Mouse (Mus musculus): Measurements from ENCODE around the gene Sf3b2. TPM values are rescaled to one million over a fixed set of nuclear protein-coding genes. Genes with fewer than 3 reads are reported as not detected.

The Sf3b2 gene
- total RNA-seq (2021), result 100 to 1,000 TPM; 103 to 121 TPM
- 83.1 and 94.5 TPM in 2 replicates for polyA plus RNA-seq (2012; rRNA removed)
- long read RNA-seq, transcript Sf3b2-201 (21 exons, 3,222 nt), result major isoform, 185 of 252 reads
- long read RNA-seq, partial matches to known transcripts, result 40 of 252 reads
- long read RNA-seq, other reads (novel, unspliced or antisense), result 26 of 252 reads

GRCm38 (mm10) chr19:5294972-5295735 is at the start of gene Sf3b2:
Gene Sf3b2 (minus strand): TSS chr19:5295455.
- WGBS, result under 1% methylated on average over 46 of the region's 46 CpGs
- Histone ChIP-seq H3K36me3 (ENCODE audit: control insufficient read depth, insufficient read depth, low read length) (peaks cover 10% of the 10 kb centered on the region), H3K27me3 (ENCODE audit: control insufficient read depth, insufficient read depth, low read length) (no peaks in the 10 kb centered on the region), H3K4me3 (peak within 1 kb of the TSS; percentile 76), H3K79me2 (replicated peaks; ENCODE audit: control insufficient read depth, insufficient read depth, low read length) (0 out of 2 replicates have a peak, but pooled peaks cover 2% of the 10 kb centered on the region), H3K4me1 (ENCODE audit: control insufficient read depth, insufficient read depth, low read length) (peaks cover 5% of the 10 kb centered on the region), H3K9ac (ENCODE audit: low read depth, low read length) (peak within 1 kb of the TSS; percentile 73), H3K27ac (peak within 1 kb of the TSS; percentile 89)
- intact Hi-C loops (cut with DNase I), result loop anchor here (2.0 kb wide), 1 partner anchor 20 kb away; no protein-coding TSS in a partner anchor
- TF ChIP-seq CTCF (IDR thresholded peaks at IDR 0.05) (peak; percentile 88), EP300 (IDR thresholded peaks at IDR 0.05; ENCODE audit: insufficient read depth, low read depth, low read length) (peak; percentile 88), POLR2A (IDR thresholded peaks at IDR 0.05; ENCODE audit: insufficient read depth, low read depth, low read length) (peak; percentile 87)
- peak; percentile 98 for DNase-seq

DNA sequence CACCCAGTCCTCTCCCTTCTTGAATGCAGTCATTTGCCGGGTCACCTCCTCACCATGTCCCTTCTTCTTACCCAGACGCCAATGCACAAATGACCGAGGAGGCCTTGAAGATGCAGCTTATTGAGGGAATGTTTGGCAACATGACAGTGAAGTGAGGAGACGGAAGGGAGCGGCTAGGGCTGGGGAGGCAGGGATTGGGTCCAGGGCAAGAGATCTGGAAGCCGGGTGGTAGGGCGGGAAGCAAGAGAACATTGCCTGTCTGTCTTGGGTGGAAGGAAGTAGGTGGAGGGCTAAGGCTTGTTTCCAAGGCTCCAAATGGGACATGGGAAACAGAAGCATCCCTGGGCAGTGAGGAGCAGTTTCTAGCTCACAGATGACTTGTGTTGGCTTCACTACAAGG is 46.1 kb upstream of the Sf3b2 start:
- Histone ChIP-seq H3K79me2 (replicated peaks; ENCODE audit: control insufficient read depth, insufficient read depth, low read length) (no peaks in the 10 kb centered on the region), H3K27me3 (ENCODE audit: control insufficient read depth, insufficient read depth, low read length) (no peaks in the 10 kb centered on the region), H3K4me1 (ENCODE audit: control insufficient read depth, insufficient read depth, low read length) (peaks cover 17% of the 10 kb centered on the region), H3K27ac (peak overlapping the region; percentile 62), H3K4me3 (no peak overlapping the region), H3K36me3 (ENCODE audit: control insufficient read depth, insufficient read depth, low read length) (no peaks in the 10 kb centered on the region), H3K9ac (ENCODE audit: low read depth, low read length) (no peak overlapping the region)
- peak; percentile 46; the same call in 1 of the 2 replicates for TF ChIP-seq EP300 (IDR thresholded peaks at IDR 0.05; ENCODE audit: insufficient read depth, low read depth, low read length)
- no peak for TF ChIP-seq POLR2A (IDR thresholded peaks at IDR 0.05; ENCODE audit: insufficient read depth, low read depth, low read length)
- DNase-seq, result peak; percentile 46 to 64
- intact Hi-C loops (cut with DNase I), result no loop called here
- WGBS, result 39% methylated on average over 7 of the region's 7 CpGs

DNA sequence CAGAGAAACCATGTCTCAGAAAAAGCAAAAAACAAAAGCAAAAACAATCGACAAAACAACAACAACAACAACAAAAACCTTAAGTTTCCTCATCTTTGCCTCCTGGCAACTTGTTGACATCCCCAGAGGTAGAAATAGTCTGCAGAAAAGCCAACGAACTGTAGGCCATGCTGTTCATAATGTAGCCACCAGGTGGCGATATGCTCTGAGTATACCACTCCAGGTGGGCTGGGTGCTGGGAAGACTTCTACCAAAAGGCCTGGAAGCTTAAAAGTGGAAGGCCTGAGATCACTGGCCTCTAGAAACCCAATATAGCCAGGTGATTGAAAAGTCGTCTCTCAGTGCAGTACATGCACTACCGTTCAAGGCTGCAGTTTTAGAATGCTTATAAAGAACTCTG is 42.7 kb upstream of the Sf3b2 start:
- 30% methylated on average over 5 of the region's 5 CpGs for WGBS
- intact Hi-C loops (cut with DNase I), result loop anchor here (1.0 to 2.0 kb wide), 2 partner anchors 10 to 91 kb away; no protein-coding TSS in a partner anchor

GRCm38 (mm10) chr19:5335441-5335840 is 40.2 kb upstream of the Sf3b2 start, which contains the start of gene Catsper1:
Gene Catsper1 (plus strand): TSS chr19:5335741.
- H3K4me3 ChIP-seq, result no peak within 1 kb of the TSS
- H3K79me2 ChIP-seq (replicated peaks; ENCODE audit: control insufficient read depth, insufficient read depth, low read length), result no peaks in the 10 kb centered on the region
- no peaks in the 10 kb centered on the region; the same call in 1 of the 2 replicates for H3K27me3 ChIP-seq (ENCODE audit: control insufficient read depth, insufficient read depth, low read length)
- H3K4me1 ChIP-seq (ENCODE audit: control insufficient read depth, insufficient read depth, low read length), result no peaks in the 10 kb centered on the region
- no peak within 1 kb of the TSS for H3K9ac ChIP-seq (ENCODE audit: low read depth, low read length)
- TF ChIP-seq POLR2A (IDR thresholded peaks at IDR 0.05; ENCODE audit: insufficient read depth, low read depth, low read length) (no peak), EP300 (IDR thresholded peaks at IDR 0.05; ENCODE audit: insufficient read depth, low read depth, low read length) (no peak), CTCF (IDR thresholded peaks at IDR 0.05) (no peak)
- intact Hi-C loops (cut with DNase I), result no loop called here
- no peak for DNase-seq
- WGBS, result 82% methylated on average over 6 of the region's 6 CpGs
- no peak within 1 kb of the TSS for H3K27ac ChIP-seq
- no peaks in the 10 kb centered on the region for H3K36me3 ChIP-seq (ENCODE audit: control insufficient read depth, insufficient read depth, low read length)

More for the DNA sequence above, 42.7 kb upstream of the Sf3b2 start:
- H3K4me3 ChIP-seq, result no peak overlapping the region
- peak; percentile 72 to 85 for DNase-seq
- no peak for TF ChIP-seq POLR2A (IDR thresholded peaks at IDR 0.05; ENCODE audit: insufficient read depth, low read depth, low read length)
- 0 out of 2 replicates have a peak, but pooled peaks have one; percentile 100 for TF ChIP-seq CTCF (IDR thresholded peaks at IDR 0.05)
- TF ChIP-seq EP300 (IDR thresholded peaks at IDR 0.05; ENCODE audit: insufficient read depth, low read depth, low read length), result 0 out of 2 replicates have a peak, but pooled peaks have one; percentile 42
- no peaks in the 10 kb centered on the region for H3K79me2 ChIP-seq (replicated peaks; ENCODE audit: control insufficient read depth, insufficient read depth, low read length)
- H3K27ac ChIP-seq, result no peak overlapping the region
- H3K4me1 ChIP-seq (ENCODE audit: control insufficient read depth, insufficient read depth, low read length), result peaks cover 6% of the 10 kb centered on the region
- H3K9ac ChIP-seq (ENCODE audit: low read depth, low read length), result no peak overlapping the region
- no peaks in the 10 kb centered on the region for H3K36me3 ChIP-seq (ENCODE audit: control insufficient read depth, insufficient read depth, low read length)
- H3K27me3 ChIP-seq (ENCODE audit: control insufficient read depth, insufficient read depth, low read length), result no peaks in the 10 kb centered on the region; the same call in 1 of the 2 replicates

DNA sequence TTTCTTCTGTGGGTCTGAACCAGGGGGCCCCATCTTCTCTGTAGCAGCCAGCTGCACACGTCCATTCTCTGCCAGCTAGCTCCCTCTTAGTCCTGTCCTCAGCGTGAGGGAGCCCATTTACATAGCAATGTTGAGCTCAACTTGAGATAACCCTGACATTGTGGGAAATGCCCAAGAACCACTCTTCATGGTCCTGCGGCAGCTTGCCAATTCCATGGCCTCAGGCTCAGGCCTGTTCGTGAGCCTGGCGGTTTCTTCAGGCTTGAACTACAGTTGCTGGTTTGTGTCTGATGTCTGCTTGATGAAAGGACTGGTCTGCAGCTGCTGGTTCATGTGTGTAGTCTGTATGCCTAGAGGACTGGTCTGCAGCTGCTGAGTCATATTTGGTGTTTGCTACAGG is 39.5 kb upstream of the Sf3b2 start:
- intact Hi-C loops (cut with DNase I), result no loop called here
- no peak for DNase-seq
- no peaks in the 10 kb centered on the region; the same call in 1 of the 2 replicates for H3K27me3 ChIP-seq (ENCODE audit: control insufficient read depth, insufficient read depth, low read length)
- no peaks in the 10 kb centered on the region for H3K79me2 ChIP-seq (replicated peaks; ENCODE audit: control insufficient read depth, insufficient read depth, low read length)
- TF ChIP-seq CTCF (IDR thresholded peaks at IDR 0.05), result no peak
- TF ChIP-seq POLR2A (IDR thresholded peaks at IDR 0.05; ENCODE audit: insufficient read depth, low read depth, low read length), result no peak
- TF ChIP-seq EP300 (IDR thresholded peaks at IDR 0.05; ENCODE audit: insufficient read depth, low read depth, low read length), result no peak
- H3K9ac ChIP-seq (ENCODE audit: low read depth, low read length), result no peak overlapping the region
- WGBS, result 61% methylated on average over 5 of the region's 5 CpGs
- H3K27ac ChIP-seq, result no peak overlapping the region
- no peaks in the 10 kb centered on the region for H3K36me3 ChIP-seq (ENCODE audit: control insufficient read depth, insufficient read depth, low read length)
- H3K4me3 ChIP-seq, result no peak overlapping the region
- no peaks in the 10 kb centered on the region for H3K4me1 ChIP-seq (ENCODE audit: control insufficient read depth, insufficient read depth, low read length)

Measured in heart, adult 2 months (tissue).